Mouse (Mus musculus): ENCODE data around the gene Lpp.

Gene Lpp

GRCm38 (mm10) chr16:24695062-24695461 lies 301.8 kb downstream of the Lpp start:
- DNase-seq (ENCODE audit: low spot score in 2 of 2), result no peak

GRCm38 (mm10) chr16:24704215-24704614 lies 310.9 kb downstream of the Lpp start:
- DNase-seq (ENCODE audit: low spot score in 2 of 2), result no peak

DNA sequence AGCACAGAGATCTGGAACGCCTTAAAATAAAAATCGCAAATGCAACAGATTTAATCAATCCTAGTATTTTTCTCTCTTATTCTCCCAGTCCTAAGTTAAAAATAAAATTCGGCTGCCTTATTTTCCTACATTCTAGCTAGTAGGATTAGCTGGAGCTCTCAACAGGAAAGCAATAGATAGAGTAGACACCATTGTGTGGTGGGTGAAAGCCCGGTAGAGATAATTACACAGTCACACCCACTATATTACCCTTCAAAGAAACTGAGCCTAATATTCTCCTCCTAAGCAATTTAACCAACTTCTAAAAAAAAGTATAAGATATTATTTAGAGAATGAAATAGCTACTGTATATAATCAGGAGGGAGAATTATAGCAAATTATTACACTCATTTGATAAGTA lies 330.3 kb downstream of the Lpp start:
- no peak for DNase-seq (ENCODE audit: low spot score in 2 of 2)

GRCm38 (mm10) chr16:24732751-24733150 lies 339.4 kb downstream of the Lpp start:
- no peak for DNase-seq (ENCODE audit: low spot score in 2 of 2)

DNA sequence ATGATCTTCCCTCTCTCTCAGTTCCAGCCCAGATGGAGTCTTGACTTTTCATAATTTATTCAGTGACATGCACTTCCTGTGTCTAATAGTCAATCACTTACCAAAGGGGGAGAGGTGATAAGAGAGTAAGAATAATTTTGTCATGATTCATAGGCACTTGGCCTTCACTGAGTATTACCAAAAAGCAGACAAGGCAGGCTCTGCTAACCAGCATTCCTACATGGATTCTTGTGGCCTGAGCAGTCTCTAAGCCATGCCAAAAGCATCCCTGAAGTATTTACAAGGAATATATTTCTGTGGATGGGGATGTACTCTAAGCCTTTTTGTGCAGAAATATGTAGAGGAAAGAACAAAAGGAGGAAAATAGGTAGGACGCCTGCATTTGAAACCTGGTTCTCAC lies 340.0 kb downstream of the Lpp start:
- DNase-seq (ENCODE audit: low spot score in 2 of 2), result no peak

- no peak for DNase-seq (ENCODE audit: low spot score in 2 of 2)
These were observed 342.4 kb downstream of the Lpp start for GRCm38 (mm10) chr16:24735754-24736153.

DNA sequence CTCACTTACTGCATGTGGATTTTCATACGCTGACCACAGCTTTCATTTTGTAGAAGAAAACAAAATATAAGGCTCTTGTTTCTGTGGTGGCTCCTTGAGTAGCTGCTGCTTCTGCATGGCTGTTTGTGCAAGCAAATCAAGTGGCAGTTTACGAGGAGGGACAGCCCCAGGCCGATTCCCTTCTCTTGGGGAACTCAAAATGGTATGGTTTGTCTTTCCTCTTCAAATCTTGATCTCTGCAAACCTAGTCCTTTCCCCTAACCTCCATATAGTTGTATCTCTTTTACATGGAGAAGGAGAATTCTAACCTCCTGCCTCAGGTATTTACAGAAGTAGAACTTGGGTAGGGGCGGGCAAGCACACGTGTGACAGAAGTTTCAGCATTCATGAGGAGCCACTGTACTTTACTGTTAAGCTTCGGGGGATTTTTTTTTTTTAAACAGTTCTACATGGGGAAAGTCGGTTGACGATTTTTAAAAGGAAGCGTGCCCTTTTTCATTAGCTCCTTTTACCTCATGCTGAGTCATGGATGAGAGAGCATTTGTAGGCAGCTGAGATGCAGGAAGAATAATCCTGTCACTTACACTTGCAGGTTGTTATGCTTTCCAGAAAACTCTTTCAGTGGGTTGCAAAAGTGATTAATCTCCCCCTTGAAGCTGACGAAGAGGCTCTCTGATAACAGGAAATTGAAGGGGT lies 344.2 kb downstream of the Lpp start:
- no peak for DNase-seq (ENCODE audit: low spot score in 2 of 2)

- no peak for DNase-seq (ENCODE audit: low spot score in 2 of 2)
These were observed 347.4 kb downstream of the Lpp start for GRCm38 (mm10) chr16:24740714-24741113.

DNA sequence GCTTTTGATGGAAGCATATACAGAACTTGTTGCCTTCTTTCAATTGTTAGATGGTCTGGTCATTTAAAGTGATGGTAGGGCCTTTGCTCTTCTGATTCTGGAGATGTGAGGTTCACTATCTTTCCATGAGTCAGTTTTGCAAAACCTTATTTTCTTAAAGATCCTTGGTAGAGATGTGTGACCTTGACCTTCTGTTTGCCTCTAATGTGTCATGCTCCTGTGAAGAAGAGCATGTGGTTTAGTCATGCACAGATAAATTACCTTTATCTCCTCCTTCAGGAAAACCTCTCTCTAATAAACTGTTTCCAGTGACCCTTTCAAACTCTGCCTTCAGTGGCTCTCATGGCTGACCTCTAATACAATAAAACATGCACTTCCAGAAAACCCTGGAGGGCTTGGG lies 356.5 kb downstream of the Lpp start:
- no peak for DNase-seq (ENCODE audit: low spot score in 2 of 2)

DNA sequence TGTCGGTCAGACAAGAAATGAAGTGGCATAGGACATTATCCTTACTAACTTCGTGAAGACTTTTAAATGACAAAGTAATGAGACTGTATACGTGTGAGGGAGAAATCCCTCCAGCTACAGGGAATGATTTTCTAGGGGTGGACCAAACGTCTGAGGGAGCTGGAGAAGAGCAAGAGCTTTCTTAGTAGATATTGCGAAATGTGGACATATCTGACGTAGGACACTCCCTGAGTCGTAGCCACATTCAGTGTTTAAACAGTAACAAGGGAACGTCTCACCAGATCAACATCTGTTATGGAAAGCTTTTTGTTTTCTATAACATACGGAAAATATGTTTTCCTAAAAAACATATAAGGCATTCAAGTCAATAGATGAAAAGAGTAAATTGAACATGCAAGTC lies 362.8 kb downstream of the Lpp start:
- DNase-seq (ENCODE audit: low spot score in 2 of 2), result no peak

DNA sequence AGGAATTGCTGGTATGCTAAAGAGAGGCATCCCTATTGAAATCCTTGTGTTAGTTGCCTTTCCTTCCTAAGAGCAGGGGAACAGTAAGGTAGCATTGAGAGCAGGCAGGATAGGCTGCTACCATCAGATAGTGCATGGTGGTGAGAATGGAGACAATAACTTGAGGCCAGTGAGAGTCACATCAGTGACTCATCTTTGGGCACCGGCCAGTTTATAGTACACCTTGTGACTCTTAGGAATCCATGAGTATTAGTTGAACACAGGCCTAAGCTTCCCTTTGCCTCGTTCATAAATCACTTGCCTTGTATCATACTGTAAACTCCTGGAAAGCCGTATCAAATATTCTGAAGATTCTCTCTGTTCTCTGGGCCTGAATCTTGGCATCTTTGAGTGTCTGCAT lies 372.7 kb downstream of the Lpp start:
- no peak for DNase-seq (ENCODE audit: low spot score in 2 of 2)

GRCm38 (mm10) chr16:24766596-24766995 lies 373.3 kb downstream of the Lpp start:
- DNase-seq (ENCODE audit: low spot score in 2 of 2), result no peak

GRCm38 (mm10) chr16:24777053-24777452 lies 383.7 kb downstream of the Lpp start:
- no peak for DNase-seq (ENCODE audit: low spot score in 2 of 2)

- DNase-seq (ENCODE audit: low spot score in 2 of 2), result no peak
These were observed 385.3 kb downstream of the Lpp start for GRCm38 (mm10) chr16:24778432-24779274.

- no peak for DNase-seq (ENCODE audit: low spot score in 2 of 2)
These were observed 387.2 kb downstream of the Lpp start for GRCm38 (mm10) chr16:24780545-24780944.

GRCm38 (mm10) chr16:24781922-24782321 lies 388.6 kb downstream of the Lpp start:
- no peak for DNase-seq (ENCODE audit: low spot score in 2 of 2)

GRCm38 (mm10) chr16:24785651-24786050 lies 392.3 kb downstream of the Lpp start:
- DNase-seq (ENCODE audit: low spot score in 2 of 2), result no peak

DNA sequence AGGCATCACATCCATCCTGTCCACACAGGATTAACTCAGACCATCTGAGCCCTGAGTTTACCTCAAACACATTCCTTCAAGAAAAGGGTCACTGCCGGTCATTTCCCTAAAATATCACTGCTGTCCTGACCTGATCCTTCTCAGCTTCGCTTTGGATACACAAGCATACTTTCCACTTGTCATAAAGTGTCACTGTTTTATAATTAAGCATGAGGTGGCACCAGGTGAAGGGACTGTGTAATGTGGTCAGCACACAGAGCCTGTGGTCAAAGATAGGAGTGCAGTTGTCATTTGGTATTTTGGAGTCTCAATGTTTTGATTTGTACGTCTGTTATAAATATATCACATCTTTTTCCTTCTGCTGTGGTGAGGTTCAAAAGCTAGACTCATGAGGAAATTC lies 395.7 kb downstream of the Lpp start:
- DNase-seq (ENCODE audit: low spot score in 2 of 2), result no peak

GRCm38 (mm10) chr16:24791387-24791786 lies 398.1 kb downstream of the Lpp start:
- DNase-seq (ENCODE audit: low spot score in 2 of 2), result no peak

DNA sequence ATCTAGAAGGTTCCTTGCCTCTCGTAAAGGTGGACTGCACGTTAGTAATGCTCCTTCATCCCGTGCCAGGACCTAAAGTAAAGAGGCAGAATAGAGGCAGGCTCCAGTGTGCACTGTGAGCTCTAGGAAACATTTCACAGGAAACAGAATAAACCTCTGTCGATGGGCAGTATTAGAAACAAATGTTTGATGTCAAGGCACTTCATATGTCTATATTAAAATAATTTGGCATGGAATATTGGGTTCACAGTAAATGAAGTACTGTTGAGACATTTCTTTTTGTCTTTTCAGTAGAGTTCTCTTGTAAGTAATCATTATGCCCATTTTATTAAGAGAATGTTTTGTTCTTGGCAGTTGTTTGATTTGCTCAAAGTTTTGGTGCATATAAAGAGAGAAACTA lies 398.7 kb downstream of the Lpp start:
- DNase-seq (ENCODE audit: low spot score in 2 of 2), result no peak

GRCm38 (mm10) chr16:24792836-24793235 lies 399.5 kb downstream of the Lpp start:
- DNase-seq (ENCODE audit: low spot score in 2 of 2), result no peak

- no peak for DNase-seq (ENCODE audit: low spot score in 2 of 2)
These were observed 401.4 kb downstream of the Lpp start for GRCm38 (mm10) chr16:24794665-24795064.

DNA sequence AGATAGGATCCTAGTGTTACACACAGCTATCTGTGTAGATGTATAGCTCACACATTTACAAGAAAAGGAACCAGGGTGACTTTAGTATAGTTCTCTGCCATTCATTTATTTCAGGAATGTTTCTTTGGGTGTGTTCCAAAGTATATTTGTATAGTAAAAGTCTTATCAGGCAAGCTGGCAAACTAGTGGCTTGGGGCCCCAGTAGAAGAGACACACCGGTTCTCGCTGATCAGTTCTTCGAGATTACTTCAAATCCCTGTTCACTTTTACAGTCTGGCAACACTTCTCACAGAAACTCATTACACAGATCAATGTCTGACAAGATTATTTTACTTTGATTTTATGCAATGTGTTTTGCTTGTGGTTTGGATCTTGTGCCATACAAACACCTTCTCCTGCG lies 408.0 kb downstream of the Lpp start:
- no peak for DNase-seq (ENCODE audit: low spot score in 2 of 2)
